Mouse (Mus musculus) heart, embryonic 14.5 days (tissue): ENCODE data around the gene Ssxb8. TPM values are rescaled to one million over a fixed set of nuclear protein-coding genes. Genes with fewer than 3 reads are reported as not detected.
"Not testable (repeated sequence)": the region's sequence is repeated elsewhere in the genome, so short reads cannot be mapped to it uniquely, and the experiment has no call there.

ENCODE experiments used
- ATAC-seq: fragments of 200-750 bp; cut with Nextera tagmentation; 2 replicates; pipeline ENCODE4 v1.8.0; 2017; ENCODE audit warnings: low read depth, moderate TSS enrichment; ENCODE audit not compliant: insufficient number of reproducible peaks, insufficient read depth, low FRiP score
- H3K27ac ChIP-seq, 2 experiments: fragments of 200-500 bp in 1 of 2; fragments of 300-500 bp in 1 of 2; sonication (generic) in 1 of 2; replicated peaks in 1 of 2; 2 replicates each; pipeline ENCODE4 v1.5.1; 2012 to 2014; ENCODE audit warnings: low read depth in 2 of 2, low read length in 2 of 2, control low read depth in 1 of 2, mild to moderate bottlenecking in 1 of 2, mixed read lengths in 1 of 2; ENCODE audit not compliant: control insufficient read depth in 1 of 2, insufficient read depth in 1 of 2
- H3K27me3 ChIP-seq: fragments of 300-500 bp; sonication (generic); 2 replicates; pipeline ENCODE4 v1.6.1; 2014; ENCODE audit warnings: mild to moderate bottlenecking, low read length, control low read depth; ENCODE audit not compliant: control insufficient read depth, insufficient read depth
- H3K36me3 ChIP-seq: fragments of 300-500 bp; sonication (generic); 2 replicates; pipeline ENCODE4 v1.6.1; 2014; ENCODE audit warnings: mild to moderate bottlenecking, control low read depth, low read length, mixed read lengths; ENCODE audit not compliant: control insufficient read depth, insufficient read depth
- H3K4me1 ChIP-seq, 2 experiments: fragments of 200-500 bp in 1 of 2; fragments of 300-500 bp in 1 of 2; sonication (generic) in 1 of 2; 2 replicates each; pipeline ENCODE4 v1.6.1; 2012 to 2014; ENCODE audit warnings: low read length in 2 of 2, control low read depth in 1 of 2, mixed read lengths in 1 of 2; ENCODE audit not compliant: control insufficient read depth in 2 of 2, insufficient read depth in 2 of 2
- H3K4me2 ChIP-seq: fragments of 300-500 bp; sonication (generic); 2 replicates; pipeline ENCODE4 v1.6.1; 2014; ENCODE audit warnings: mild to moderate bottlenecking, low read length
- H3K4me3 ChIP-seq, 2 experiments: fragments of 200-500 bp in 1 of 2; fragments of 300-500 bp in 1 of 2; sonication (generic) in 1 of 2; 2 replicates each; pipeline ENCODE4 v1.5.1; 2012 to 2014; ENCODE audit warnings: low read length in 2 of 2, mild to moderate bottlenecking in 2 of 2, control low read depth in 1 of 2, low read depth in 1 of 2, moderate library complexity in 1 of 2; ENCODE audit not compliant: control insufficient read depth in 1 of 2, insufficient read depth in 1 of 2
- H3K9ac ChIP-seq: fragments of 300-500 bp; sonication (generic); 2 replicates; pipeline ENCODE4 v1.6.1; 2014; ENCODE audit warnings: mild to moderate bottlenecking, low read length
- H3K9me3 ChIP-seq: fragments of 300-500 bp; sonication (generic); 2 replicates; pipeline ENCODE4 v1.6.1; 2016; ENCODE audit warnings: low read length, control low read depth; ENCODE audit not compliant: control insufficient read depth
- WGBS: fragments of 180-500 bp; shearing (Covaris S2); extraction: QIAGEN DNeasy Blood & Tissue Kit; methylation state at CpG from one replicate; pipeline ENCODE4 v1.1.7; 2014; 5-methylcytosine and 5-hydroxymethylcytosine counted together
- polyA plus RNA-seq: library from polyadenylated mRNA; unstranded; fragments of >200 nt; fragmentation: Nextera tagmentation; extraction: Ambion mirVana; gene quantifications from 2 replicates; pipeline ENCODE4 v1.2.1, GENCODE M21; 2014

Ssxb8 gene
- not detected in 2 replicates for polyA plus RNA-seq

GRCm38 (mm10) chrX:8690744-8691143, at the start of gene Ssxb8:
Gene Ssxb8, minus strand, starts transcription at chrX:8690844.
- H3K4me3 ChIP-seq, H3K9me3 ChIP-seq, ATAC-seq, H3K9ac ChIP-seq, H3K36me3 ChIP-seq, H3K27ac ChIP-seq, H3K27me3 ChIP-seq, H3K4me2 ChIP-seq, H3K4me1 ChIP-seq: not testable (repeated sequence)
- 42% methylated on average over 1 of the region's 1 CpGs for WGBS

DNA sequence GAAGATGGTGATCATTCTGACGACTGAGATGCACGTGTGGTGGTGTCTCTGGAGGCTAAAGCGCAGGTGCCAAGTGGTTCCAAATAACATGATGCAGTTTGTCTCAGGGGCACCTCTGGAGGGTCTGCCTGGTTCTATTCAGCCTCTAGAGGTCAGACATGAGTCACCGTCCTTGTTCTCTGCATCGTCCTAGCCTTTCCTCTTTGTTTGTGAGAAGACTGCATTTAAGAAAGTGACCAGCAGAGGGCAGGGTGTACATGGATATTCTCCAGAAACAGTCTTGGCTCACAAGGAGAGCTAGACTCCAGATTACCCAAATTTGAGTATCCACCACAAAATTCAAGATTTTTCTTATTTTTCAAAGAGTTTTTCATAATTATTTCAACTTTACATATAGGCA, 42.3 kb upstream of the Ssxb8 start:
- H3K36me3 ChIP-seq = no peaks in the 10 kb centered on the region
- no peak overlapping the region for H3K4me2 ChIP-seq
- H3K9ac ChIP-seq = no peak overlapping the region
- no peaks in the 10 kb centered on the region for H3K4me1 ChIP-seq
- H3K27ac ChIP-seq = no peak overlapping the region
- no peaks in the 10 kb centered on the region for H3K27me3 ChIP-seq
- 51% methylated on average over 5 of the region's 5 CpGs for WGBS
- H3K4me3 ChIP-seq = no peak overlapping the region
- no peak for ATAC-seq
- no peaks in the 10 kb centered on the region for H3K9me3 ChIP-seq

DNA sequence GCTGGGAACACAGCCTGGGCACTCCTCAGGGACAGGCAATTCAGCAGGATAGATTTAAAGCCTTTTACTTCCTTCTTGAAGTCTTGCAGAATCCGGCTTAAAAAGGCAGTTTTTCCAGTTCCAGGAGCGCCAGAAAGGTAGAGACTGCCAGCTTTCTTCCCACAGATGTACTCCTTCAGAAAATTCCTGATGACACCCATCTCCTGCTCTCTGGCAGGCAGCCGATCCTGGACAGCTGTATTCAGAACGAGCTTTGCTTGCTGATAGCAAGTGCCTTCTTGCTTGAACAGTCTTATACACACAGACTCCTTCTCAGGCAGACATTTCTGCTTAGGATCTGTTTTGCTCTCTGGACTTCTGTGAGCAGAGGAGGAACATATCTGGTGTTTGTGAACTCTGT, 27.6 kb downstream of the Ssxb8 start:
- Histone ChIP-seq H3K4me1 (no peaks in the 10 kb centered on the region), H3K4me2 (no peak overlapping the region), H3K36me3 (no peaks in the 10 kb centered on the region), H3K4me3 (no peak overlapping the region), H3K9ac (no peak overlapping the region), H3K27ac (no peak overlapping the region), H3K27me3 (no peaks in the 10 kb centered on the region), H3K9me3 (no peaks in the 10 kb centered on the region)
- WGBS = 70% methylated on average over 4 of the region's 4 CpGs
- no peak for ATAC-seq

Other genes with a start within 250 kb of the Ssxb8 start
- not detected in 2 replicates for gene Ssxb2, start 229.1 kb downstream of the Ssxb8 start, polyA plus RNA-seq
- not detected in 2 replicates for gene Gm14459, start 165.9 kb downstream of the Ssxb8 start, polyA plus RNA-seq
- gene Ssxb6, start 142.6 kb downstream of the Ssxb8 start, polyA plus RNA-seq = not detected in 2 replicates
- gene Ssxb3, start 99.0 kb downstream of the Ssxb8 start, polyA plus RNA-seq = not detected in 2 replicates
- gene Ssx9, start 57.6 kb upstream of the Ssxb8 start, polyA plus RNA-seq = not detected in 2 replicates
- gene Ssxb5, start 112.8 kb upstream of the Ssxb8 start, polyA plus RNA-seq = not detected in 2 replicates
- not detected in 2 replicates for gene Gm6592, start 153.2 kb upstream of the Ssxb8 start, polyA plus RNA-seq
- gene Gm5751, start 183.4 kb upstream of the Ssxb8 start, polyA plus RNA-seq = not detected in 2 replicates
- 1.7 and 2.3 TPM in 2 replicates for gene B630019K06Rik, start 201.5 kb upstream of the Ssxb8 start, polyA plus RNA-seq